Mouse (Mus musculus): Measurements from ENCODE around the gene Fkbpl.

Fkbpl gene

DNA sequence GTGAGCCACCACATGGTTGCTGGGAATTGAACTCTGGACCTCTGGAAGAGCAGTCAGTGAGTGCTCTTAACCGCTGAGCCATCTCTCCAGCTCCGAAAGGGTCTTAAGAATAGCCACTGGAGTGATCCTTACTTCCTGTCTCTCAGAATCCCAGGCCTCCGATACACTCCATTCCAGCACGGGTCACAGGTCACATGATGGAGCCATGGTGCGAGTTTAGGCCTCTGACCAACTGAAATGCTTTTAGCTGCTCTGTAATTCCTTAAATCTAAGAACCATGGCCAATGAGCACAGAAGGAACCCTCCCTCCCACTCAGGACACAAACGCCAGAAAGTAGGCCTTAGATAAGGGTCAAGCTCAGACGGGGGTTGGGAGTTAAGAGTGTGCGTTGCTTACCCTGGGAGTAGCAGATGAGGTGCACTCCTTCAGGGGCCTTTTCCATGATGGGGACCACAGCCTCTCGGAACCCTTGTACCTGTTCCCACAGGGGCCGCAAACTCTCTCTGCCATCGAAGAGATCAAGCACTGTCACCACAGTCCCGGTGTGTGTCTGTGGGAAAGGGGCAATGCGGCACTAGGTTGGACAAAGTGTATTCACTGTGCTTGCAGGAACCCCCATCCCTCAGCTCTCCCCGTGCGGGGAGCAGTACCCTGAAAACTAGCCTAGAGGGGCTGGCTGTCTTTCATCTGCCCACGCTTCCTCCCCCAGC, 18.3 kb upstream of the Fkbpl start:
- in situ Hi-C loops (cut with MboI, MseI), result no loop called here

DNA sequence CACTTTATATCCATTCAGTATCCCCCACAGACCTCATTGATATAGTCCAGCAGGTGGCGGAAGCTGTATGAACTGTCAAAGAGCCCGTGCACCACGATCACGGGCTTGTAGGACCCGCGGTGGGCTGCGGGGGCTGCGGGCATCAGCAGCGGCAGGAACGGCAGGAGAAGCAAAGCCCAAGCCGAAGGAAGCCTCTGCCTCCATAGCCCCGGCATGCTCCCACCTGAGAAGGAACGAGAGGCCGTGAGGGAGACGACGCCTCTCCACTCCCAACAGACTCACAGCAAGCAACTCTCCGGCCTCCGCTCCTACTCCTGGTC, 17.8 kb upstream of the Fkbpl start:
- in situ Hi-C loops (cut with MboI, MseI), result no loop called here

DNA sequence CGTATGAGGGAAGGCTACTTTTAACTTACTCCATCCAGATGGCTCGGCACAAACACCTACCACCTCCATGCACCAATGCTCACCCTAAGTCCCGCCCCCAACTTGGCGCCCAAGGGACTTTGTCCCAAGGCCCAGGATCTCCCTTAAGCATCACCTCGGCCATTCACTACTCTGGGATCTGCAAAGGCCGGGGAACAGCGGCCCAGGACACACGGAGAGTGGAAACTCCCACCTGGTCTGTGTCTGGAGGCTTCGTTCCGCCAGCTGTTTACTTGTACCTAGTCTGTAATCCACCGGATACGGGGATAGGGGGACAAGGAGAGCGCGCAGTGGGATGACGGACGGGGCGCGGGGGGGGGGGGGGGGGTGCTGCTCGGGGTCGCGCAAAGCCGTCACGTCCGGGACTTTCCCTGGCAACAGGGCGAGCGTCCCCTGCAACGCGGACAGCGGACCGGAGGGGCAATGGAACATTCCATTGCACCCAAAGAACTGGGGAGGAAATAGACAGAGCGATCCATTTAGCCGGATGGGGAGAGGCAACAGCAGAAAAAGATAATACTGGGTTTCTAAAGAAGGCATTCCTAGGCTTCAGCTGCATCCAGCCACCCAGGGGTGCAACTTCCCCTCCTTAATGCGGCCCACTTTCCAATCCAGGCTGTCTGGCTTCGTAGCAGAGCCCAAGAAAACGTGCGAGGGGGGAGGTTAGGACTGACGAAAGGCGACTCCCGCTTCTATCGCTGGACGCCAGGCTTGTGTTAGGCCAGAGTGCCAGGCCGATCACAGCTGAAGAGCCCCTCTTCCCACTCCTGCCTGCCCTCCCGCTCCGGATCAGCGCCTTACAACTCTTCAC, 17.2 kb upstream of the Fkbpl start:
- in situ Hi-C loops (cut with MboI, MseI), result no loop called here

DNA sequence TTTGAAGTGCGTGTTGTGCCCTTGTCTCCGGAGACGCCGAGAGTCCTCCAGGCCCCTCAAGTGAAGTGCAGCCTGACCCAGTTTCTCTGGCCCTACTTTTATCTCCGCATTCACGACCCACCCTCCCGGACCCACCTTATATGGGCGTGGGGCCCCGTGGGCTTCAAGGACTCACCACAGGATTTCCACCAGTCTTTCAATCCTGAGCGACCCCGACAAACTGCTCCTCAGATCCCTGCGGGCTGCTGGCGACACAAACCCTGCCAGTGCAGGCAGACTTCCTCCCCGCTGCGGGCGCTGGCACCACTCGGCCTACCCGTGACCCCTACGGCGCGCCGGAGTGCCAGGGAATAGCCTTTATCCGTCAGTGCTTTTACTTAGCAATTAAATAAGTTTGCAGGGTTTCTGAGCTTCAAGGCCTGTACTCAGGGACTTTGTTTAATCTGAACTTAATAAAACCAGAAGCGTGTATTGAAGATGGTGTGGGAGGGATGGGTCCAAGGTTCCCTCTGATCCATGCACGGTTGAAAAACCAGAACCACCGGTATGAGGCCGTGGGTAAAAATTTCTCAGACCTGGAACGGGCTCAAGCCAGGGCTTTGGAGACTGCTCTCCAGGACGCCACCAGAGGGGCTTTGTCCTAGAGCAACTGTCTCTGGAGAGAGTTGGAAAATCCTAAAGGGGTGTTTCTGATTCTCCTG, 16.5 kb upstream of the Fkbpl start, which contains the start of gene Ppt2:
Gene Ppt2, minus strand, starts transcription at position 568 of the 701 bp plus-strand sequence.
- in situ Hi-C loops (cut with MboI, MseI), result no loop called here

DNA sequence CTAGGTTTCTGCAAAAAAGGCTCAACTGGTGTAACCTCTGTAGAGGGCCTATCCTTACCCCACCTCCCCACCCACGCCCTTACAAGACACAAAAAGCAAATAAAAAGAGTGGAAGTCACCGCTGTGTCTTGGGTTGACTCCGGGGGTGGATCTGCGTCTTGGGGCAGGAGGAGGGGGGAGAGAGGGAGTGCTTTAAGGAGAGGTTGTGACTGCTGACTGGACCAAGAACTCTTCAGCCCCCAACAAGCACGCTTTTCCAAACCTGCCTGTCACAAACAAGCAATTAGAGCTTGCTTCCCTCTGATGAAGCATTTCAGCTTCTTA, 16.0 kb upstream of the Fkbpl start:
- in situ Hi-C loops (cut with MboI, MseI), result no loop called here

DNA sequence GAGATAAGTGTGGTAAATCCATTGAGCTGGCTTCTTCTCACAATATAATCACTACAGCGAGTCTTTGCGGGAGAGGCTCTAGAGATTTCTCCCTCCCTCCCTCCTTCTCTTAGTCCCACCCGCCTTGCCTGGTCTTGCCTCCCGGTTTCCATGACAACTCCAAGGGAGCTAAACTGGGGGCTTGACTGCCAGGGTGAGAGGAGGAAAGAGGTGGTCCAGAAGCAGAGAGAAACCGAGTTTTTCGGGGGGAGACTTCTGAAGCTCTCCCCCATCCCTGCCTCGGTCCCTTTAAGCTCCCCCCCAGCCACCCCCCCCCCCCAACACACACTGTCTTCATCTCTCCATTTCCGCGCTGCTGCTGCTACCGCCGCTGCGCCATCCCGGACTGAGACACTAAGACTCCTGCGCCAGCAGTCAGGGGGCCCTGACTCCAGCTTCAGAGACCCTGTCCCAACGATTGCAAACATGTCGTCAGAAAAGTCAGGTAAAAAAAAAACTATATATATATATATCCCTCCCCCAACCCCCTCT, 15.3 kb upstream of the Fkbpl start, which contains the start of gene Prrt1:
Gene Prrt1, plus strand, starts transcription at position 313 of the 531 bp plus-strand sequence.
- in situ Hi-C loops (cut with MboI, MseI), result no loop called here

DNA sequence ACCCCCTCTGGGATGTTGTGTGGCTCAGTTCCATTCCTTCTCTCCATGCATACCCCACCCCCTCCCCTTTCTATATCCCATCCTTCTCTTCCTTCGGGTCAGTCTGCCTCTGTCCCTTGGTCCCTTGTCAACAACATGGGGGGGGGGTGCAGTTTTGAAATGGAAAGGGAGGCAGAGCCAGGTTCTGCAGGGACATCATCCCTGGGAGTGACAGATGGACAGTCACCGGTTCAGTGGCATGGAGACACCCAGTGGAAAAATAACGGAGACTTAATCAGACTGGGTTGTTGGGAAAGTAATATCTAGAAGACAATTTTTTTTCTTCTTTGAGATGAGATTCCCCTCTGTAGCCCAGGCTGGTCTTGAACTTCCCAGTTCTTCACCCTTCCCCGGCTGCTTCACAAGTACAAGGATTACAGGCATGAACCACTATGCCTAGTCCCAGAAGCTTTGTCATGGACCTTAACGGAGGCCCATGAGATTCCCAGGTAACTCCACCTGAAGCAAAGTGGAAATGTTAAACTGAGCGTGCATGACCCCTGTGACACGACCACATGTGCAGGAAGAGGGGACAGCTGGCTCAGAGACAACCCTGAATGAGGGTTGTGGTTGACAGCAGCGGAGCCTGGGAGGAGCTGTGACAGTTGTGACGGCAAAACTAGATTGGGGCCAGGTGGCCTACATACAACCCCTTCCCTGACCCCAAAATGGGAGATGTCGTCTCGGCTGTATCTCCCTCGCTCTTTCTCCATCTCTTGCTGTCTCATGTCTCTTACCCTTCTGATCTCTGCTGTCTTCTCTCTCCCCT, 14.6 kb upstream of the Fkbpl start:
- in situ Hi-C loops (cut with MboI, MseI), result no loop called here

DNA sequence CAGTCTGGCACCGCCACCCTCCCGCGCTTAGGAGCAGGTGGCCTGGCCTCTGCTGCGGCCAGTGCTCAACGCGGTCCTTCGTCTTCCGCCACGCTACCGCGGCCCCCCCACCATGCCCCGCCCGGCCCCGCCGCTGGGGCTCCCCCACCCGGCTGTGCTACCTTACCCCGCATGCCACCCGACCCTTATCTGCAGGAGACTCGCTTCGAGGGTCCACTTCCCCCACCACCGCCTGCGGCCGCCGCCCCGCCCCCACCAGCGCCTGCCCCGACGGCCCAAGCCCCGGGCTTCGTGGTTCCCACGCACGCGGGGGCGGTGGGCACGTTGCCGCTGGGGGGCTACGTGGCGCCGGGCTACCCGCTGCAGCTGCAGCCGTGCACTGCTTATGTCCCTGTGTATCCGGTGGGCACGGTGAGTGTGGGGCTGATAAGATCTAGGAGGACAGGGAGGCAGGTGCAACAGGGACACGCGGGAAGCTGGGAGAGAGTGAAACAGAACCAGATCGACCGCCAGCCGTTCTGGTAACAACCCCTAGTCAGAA, 13.7 kb upstream of the Fkbpl start:
- in situ Hi-C loops (cut with MboI, MseI), result no loop called here

DNA sequence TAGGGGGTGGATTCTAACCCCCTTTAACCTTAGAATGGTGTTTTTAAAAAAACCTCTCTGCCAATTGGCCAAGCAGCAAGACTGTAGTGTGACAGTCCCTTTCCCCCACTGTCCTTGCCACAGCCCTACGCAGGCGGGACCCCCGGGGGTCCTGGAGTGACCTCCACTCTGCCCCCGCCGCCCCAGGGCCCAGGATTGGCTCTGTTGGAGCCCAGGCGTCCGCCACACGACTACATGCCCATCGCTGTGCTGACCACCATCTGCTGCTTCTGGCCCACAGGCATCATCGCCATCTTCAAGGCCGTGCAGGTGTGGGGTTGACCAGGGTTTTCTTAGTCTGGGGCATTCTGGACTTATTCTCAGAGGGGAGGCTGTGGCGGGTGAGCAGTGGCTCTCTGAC, 12.9 kb upstream of the Fkbpl start:
- in situ Hi-C loops (cut with MboI, MseI), result no loop called here

DNA sequence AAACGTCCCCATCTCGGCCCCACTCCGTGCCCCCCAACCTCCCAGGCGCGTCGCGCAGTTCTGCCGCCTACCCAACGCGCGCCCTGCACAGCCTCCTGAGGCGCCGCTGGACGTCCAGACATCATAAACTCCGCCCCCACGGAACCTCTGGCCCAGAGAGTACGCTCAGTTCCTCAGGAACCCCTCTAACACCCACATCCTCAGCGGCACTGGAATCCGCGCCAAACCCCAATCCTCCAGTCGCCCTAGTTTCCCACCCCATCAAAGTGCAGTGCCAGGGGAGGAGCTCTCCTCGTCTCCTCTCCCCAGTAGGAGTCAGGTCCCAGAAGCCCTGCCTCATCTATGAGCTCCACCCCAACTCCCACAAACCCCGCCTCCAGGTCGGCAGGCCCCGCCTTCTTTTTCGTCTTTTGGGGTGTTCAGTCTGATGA, 12.3 kb upstream of the Fkbpl start:
- in situ Hi-C loops (cut with MboI, MseI), result no loop called here

DNA sequence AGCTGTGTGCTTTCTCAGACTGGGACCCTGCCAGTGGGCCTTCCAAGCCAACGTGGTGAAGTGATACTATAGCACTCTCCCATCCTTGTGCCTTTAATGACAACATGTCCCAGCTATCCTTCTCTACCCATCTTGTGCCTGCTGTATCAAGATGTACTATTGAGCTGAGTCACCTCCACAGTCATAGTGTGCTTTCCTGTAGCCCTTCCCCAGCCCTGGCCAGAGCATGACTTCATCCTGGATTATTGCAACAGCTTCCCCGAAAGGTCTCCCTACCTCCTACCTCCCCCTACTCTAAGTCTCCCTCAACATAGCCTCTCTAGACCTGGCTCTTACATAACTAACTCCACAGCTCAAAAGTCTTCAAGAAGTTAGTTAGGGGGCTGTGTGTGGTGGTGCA, 8.9 kb upstream of the Fkbpl start:
- in situ Hi-C loops (cut with MboI, MseI), result no loop called here

DNA sequence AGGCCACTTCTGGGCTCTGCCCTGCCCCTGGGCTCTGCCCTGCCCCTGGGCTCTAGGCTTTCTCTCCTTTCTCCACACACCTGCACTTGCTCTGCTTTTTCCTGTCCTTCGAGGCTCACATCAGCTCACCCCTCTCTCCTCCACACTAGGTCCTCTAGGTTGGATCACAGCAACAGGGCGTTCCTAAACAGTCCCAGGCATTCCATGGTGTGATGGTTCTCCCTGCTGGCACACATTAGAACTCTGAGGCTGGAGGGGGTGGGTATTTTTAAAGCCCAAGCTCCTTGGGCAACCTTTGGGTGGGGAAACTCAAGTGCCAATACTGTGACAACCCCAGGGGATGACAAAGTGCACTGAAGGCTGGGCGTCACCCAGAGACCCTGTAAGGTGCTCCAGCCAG, 7.1 kb upstream of the Fkbpl start:
- in situ Hi-C loops (cut with MboI, MseI), result no loop called here

DNA sequence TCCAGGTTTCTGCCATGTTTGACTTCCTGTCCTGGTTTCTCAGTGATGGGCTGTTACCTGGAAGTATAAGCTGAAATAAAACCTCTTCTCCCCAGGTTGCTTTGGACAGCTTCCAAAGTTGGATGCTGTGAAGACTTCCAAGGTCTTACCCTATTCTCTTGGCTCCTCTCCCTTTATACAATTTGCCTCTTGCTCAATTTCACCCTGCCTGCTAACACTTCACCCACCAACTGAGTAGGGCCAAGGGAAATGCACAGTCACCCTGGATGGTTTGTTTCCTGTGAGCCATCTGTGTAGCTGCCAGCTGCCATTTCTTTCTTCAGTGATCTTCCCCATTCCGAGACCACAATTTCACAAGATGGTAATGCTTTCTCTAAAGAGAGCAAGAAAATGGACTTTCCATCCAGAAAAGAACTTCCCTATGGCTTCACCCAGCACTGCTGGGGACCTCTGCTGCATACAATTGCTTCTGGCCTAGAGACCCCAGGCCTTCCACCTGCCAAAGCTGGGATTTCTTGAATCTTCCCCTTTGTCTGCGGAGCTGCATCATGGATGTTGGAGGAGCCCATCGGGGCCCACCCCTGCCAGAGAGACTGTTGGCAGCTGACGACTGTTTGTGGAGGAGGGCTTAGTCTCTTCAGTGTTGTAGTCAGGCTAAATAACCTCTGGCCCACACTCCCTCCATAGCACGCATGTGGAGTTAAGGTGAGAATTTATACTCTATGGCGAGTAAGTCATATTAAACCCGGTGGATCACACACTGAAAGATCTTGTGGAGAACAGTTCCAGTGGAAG, 4.9 kb upstream of the Fkbpl start:
- in situ Hi-C loops (cut with MboI, MseI), result no loop called here

DNA sequence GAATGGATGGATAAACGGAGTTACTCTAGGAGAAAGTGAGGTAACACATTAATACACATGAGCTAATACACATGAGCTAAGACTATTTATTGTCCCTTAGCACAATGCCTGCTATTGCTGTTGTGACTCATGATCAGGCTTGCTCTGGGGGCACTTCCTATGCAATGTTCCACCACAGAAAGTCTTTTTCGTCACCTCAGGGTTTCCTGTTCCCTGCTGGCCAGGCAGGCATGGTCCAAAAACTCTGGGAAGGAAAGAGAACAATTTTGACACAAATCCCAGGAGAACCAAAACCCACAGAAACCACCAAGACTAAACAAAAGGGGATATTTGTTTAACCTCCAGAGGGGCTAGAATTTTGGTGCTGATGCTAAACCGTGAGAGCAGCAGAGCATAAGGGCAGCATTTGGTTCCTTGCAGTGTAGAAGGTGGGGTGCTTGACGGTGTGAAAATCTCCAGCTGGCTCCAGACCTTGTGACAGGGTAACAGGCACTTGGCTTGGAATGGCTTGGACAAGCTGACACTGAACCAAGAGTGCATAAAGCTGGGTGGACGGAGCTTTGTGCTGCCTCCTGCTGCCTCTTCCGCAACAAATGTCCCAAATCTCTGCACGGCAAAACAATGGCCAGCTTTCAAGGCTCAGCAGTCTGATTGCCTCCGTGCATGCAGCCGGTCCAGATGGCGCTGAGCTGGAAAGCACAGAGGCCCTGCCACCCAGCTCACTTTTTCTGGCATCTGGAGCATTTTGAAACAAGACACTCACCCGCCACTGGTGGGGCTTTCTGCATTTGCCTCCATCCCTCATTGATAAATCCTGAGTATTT, 3.6 kb upstream of the Fkbpl start:
- in situ Hi-C loops (cut with MboI, MseI), result no loop called here

DNA sequence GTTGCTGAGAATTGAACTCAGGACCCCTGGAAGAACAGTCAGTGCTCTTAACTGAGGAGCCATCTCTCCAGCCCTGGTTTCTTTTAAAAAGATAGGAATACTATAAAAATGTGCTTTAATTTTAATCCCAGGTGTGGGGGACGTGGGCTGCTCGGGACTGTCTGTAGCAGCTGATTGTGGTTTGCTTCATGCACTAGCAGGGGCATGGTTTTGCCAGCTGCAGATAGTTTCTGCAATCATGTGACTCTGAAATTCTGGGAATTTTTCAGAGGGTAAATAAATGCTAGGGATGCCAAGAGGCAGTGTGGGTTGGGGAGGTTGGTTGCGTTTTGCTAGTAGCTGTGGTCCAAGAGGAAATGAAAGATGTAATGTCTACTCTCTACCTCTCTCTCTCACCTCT, 2.6 kb upstream of the Fkbpl start:
- in situ Hi-C loops (cut with MboI, MseI), result no loop called here

DNA sequence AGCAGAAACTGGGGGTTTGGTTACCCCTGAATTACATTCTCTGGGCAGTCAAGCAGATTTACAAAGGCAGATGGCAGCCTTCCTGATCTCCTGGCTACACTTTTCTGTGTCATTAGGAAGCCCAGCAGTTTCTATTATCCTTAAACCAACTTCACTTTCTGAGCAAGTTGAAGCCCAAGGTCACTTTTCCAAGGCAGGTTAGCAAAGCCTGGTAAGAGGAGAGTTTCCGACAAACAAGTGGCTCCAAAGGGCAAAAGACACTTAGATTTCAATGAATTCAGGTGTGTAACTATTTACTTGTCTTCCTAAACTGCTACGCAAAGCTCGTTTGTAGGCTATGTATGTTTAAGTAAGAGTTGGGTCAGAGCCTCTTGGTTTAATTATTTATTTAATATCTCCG, 1.2 kb upstream of the Fkbpl start:
- in situ Hi-C loops (cut with MboI, MseI), result no loop called here

DNA sequence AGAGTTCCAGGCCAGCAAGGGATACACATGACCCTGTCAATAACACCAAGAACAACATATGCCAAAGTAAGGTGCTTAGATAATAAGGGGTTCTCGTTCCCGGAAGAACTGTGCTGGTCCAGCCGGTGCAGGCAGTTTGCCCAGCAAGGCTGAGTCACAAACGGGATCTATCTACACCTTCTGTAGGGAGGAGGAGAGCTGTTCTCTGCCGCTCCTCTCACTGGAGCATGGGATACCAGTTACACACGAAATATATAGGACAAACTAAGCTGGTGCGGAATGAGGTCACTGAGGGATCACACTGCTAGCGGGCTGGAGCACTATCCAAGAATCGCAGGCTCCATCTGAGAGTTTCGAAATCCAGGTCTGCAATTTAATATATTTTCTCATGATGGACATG, 620 bp upstream of the Fkbpl start:
- in situ Hi-C loops (cut with MboI, MseI), result no loop called here

DNA sequence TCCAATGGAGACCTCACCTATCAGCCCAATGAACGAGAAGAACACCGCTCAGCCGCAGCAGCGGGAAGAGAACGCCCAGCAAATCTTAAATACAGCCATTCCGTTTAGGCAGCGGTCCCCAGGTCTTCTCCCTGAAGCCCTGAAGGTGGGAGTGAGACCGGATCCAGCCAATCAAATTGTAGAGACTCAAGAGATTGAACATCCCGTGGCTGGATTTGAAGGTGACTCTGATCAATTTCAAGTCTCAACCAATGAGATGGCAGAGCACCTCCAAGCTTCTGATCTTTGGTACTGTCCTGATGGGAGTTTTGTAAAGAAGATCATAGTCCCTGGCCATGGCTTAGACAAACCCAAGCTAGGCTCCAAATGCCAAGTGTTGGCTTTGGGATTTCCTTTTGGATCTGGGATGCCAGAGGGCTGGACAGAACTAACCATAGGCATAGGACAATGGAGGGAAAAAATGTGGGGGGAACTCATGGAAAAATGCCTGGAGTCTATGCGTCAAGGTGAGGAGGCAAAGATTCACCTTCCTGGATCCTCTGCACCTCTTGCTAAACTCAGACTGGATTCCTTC, 779 bp downstream of the Fkbpl start:
- in situ Hi-C loops (cut with MboI, MseI), result no loop called here

DNA sequence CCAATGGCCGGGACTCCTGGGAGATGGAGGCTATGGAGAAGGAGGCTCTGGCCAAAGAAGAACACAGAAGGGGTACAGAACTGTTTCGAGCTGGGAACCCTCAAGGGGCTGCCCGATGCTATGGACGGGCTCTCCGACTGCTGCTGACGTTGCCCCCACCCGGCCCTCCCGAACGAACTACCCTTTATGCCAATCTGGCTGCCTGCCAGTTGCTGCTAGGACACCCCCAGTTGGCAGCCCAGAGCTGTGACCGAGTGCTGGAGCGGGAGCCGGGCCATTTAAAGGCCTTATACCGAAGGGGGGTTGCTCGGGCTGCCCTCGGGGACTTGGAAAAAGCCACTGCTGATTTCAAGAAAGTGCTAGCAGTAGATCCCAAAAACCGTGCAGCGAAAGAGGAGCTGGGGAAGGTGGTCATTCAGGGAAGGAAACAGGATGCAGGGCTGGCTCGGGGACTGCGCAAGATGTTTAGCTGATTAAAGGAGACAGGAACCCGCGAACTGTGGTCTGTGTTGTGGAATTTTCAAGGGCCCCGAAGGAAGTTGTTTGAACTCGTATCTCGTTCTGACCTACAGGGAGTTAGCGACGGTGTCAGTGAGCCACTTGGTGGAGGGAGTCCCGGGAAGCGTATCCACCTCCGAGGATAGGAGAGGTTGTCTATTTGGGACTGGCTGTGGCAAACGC, 1.4 kb downstream of the Fkbpl start:
- in situ Hi-C loops (cut with MboI, MseI), result no loop called here

All from T-helper 17 cell (primary cell).